Mouse (Mus musculus): ENCODE measurements around the gene Clstn2.

DNA sequence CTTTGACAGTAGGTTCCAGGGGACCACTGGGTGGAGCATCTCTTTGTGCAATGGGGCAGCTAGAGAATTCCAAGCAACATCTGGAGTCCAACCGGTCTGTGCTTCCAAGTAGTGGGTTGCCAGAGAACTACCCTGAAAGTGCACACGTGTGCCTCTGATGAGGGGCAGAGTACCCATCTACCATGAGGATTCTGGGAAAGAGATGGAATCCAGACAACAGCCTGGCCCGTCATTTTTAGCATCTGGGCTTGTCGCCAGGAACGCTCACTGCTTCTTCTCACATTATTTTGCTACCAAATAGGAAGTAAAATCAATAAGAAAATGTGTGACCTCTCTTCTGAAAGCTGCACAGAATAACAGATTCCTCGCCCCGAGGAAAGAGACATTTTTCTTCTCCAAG, 462.1 kb downstream of the Clstn2 start:
- TF ChIP-seq CTCF (IDR thresholded peaks at IDR 0.05; ENCODE audit: low read depth, low read length) = no peak
- TF ChIP-seq POLR2A (IDR thresholded peaks at IDR 0.05; ENCODE audit: extremely low read depth, insufficient read depth, low read length) = no peak

Data from liver, adult 2 months (tissue).